Mouse (Mus musculus): ENCODE results near the gene Wapl. TPM values are rescaled to one million over a fixed set of nuclear protein-coding genes. Genes with fewer than 3 reads are reported as not detected.

The Wapl gene
- polyA plus RNA-seq, 1 experiment from 2014 or later: 27.1 TPM

DNA sequence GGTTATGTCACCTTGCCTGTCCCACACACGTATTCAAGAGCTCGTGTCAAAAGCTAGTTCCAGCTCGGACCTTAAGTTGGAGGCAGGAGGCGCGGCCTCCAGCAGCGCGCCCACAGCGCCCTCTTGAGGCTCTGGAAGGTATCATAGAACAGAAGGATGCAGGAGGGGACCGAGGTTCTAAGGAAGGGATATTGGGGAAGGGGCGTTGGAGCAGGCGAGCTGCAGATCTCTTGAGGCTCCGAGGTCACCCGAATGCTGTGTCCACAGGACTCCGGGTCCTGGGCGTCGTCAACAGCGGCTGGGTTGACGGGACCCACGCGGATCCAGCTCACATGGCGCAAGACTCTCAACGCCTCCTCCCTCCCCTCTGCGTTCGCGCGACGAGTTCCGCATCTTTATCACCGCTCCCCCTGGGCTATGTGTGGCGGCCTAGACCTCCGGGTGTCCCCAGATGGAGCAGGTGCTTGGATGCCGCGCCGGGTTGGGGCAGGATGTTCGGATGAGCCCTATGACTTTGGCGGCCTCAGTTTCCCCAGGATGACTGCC, 95.4 kb downstream of the Wapl start:
- H3K9me3 ChIP-seq: no peaks in the 10 kb centered on the region
- peak; percentile 90 for DNase-seq (ENCODE audit: low spot score)

DNA sequence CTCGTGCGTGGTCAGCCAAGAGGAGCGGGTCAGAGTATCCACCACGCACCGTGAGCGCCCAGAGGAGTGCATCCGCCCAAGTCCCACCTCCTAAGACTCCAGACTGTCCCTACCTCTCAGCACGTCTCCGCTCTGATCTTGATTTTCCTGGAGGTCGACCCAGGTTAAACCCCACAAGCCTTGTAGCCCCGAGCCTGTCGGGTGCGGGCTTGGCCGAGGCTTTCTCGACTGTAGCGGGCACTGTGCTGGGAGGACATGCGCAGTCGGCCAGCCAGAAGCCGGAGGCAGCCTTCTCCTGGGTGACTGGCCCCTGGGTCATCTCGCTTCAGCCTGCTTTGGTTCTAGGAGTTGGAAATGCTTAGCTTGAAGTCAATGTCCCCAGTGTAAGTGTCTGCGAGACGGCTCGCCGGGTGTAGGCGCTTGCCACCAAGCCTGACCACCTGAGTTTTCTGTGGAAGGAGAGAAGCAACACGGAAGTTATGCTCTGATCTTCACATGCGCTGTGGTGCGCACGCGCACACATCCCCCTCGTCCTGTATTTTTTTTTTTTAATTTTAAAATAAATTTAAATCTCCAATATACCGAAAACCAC, 95.9 kb downstream of the Wapl start:
- no peaks in the 10 kb centered on the region for H3K36me3 ChIP-seq
- peak; percentile 83 for DNase-seq (ENCODE audit: low spot score)
- peaks cover 10% of the 10 kb centered on the region for H3K4me1 ChIP-seq
- H3K4me3 ChIP-seq: peak overlapping the region; percentile 69
- peak overlapping the region; percentile 74 for H3K27ac ChIP-seq
- H3K27me3 ChIP-seq (ENCODE audit: insufficient read depth, poor library complexity, severe bottlenecking): peaks cover 18% of the 10 kb centered on the region; the same call in 1 of the 2 replicates
- H3K9me3 ChIP-seq: no peaks in the 10 kb centered on the region
- WGBS: 13% methylated on average over 32 of the region's 32 CpGs

More for the DNA sequence above, 95.4 kb downstream of the Wapl start:
- Histone ChIP-seq H3K36me3 (no peaks in the 10 kb centered on the region), H3K4me1 (peaks cover 12% of the 10 kb centered on the region), H3K27ac (peak overlapping the region; percentile 74), H3K27me3 (ENCODE audit: insufficient read depth, poor library complexity, severe bottlenecking) (peaks cover 18% of the 10 kb centered on the region; the same call in 1 of the 2 replicates), H3K4me3 (peak overlapping the region; percentile 69)
- WGBS: under 1% methylated on average over 36 of the region's 36 CpGs

DNA sequence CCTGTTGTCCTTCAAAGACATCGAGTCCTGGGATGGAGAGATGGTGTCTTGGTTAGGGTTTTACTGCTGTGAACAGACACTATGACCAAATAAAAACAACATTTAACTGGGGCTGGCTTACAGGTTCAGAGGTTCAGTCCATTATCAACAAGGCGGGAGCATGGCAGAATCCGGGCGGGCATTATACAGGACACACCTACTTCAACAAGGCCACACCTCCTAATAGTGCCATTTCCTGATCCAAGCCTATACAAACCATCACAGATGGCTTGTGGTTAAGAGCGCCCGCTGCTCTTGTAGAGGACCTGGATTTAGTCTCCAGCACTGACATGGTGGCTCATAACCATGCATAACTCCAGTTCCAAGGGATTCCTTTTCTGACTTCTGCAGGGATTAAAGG, 96.7 kb downstream of the Wapl start:
- Histone ChIP-seq H3K4me1 (peaks cover 10% of the 10 kb centered on the region), H3K27me3 (ENCODE audit: insufficient read depth, poor library complexity, severe bottlenecking) (peaks cover 18% of the 10 kb centered on the region; the same call in 1 of the 2 replicates), H3K4me3 (no peak overlapping the region), H3K9me3 (no peaks in the 10 kb centered on the region), H3K36me3 (no peaks in the 10 kb centered on the region), H3K27ac (no peak overlapping the region)
- WGBS: 82% methylated on average over 6 of the region's 6 CpGs
- peak; percentile 69 for DNase-seq (ENCODE audit: low spot score)

DNA sequence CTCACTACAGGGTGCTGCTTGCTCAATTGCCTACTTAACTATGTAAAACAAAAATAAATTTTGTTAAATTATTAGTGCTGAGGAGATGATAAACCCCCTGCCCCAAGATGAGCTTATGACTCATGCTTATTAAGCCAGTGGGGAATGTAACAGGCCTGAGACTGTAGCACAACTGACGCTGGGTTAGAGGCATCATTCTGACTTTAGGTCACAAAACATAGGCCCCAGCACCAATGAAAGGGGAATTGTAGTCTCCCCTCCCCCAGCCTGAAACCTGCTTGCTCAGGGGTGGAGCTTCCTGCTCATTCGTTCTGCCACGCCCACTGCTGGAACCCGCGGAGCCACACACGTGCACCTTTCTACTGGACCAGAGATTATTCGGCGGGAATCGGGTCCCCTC, 97.9 kb downstream of the Wapl start:
- no peaks in the 10 kb centered on the region for H3K9me3 ChIP-seq
- peaks cover 18% of the 10 kb centered on the region; the same call in 1 of the 2 replicates for H3K27me3 ChIP-seq (ENCODE audit: insufficient read depth, poor library complexity, severe bottlenecking)
- WGBS: 24% methylated on average over 9 of the region's 9 CpGs
- no peak overlapping the region for H3K27ac ChIP-seq
- H3K36me3 ChIP-seq: no peaks in the 10 kb centered on the region
- peaks cover 10% of the 10 kb centered on the region for H3K4me1 ChIP-seq
- peak; percentile 58 for DNase-seq (ENCODE audit: low spot score)
- H3K4me3 ChIP-seq: no peak overlapping the region

DNA sequence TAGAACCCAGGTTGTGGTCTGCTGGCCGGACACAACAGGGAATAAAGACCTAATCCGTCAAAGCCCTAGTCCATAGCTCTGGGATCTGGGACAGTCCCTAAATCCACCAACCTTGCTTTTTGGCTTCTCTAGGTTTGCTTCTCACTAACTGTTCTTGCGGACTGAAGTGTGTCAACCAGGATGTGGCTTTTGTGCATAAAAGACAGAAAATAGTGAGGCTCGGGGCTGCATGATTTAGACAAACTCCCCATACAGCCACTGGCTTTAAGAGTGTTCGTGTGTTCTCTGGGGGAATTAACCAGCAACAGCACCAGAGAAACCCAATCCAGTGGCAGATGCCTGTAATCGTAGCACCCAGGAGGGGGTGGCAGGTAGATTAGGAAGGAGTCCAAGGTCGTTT, 98.4 kb downstream of the Wapl start:
- peaks cover 22% of the 10 kb centered on the region for H3K27me3 ChIP-seq (ENCODE audit: insufficient read depth, poor library complexity, severe bottlenecking)
- no peak overlapping the region for H3K27ac ChIP-seq
- no peaks in the 10 kb centered on the region for H3K9me3 ChIP-seq
- DNase-seq (ENCODE audit: low spot score): peak; percentile 65
- peaks cover 10% of the 10 kb centered on the region for H3K4me1 ChIP-seq
- WGBS: 53% methylated on average over 7 of the region's 7 CpGs
- no peak overlapping the region for H3K4me3 ChIP-seq
- no peaks in the 10 kb centered on the region for H3K36me3 ChIP-seq

DNA sequence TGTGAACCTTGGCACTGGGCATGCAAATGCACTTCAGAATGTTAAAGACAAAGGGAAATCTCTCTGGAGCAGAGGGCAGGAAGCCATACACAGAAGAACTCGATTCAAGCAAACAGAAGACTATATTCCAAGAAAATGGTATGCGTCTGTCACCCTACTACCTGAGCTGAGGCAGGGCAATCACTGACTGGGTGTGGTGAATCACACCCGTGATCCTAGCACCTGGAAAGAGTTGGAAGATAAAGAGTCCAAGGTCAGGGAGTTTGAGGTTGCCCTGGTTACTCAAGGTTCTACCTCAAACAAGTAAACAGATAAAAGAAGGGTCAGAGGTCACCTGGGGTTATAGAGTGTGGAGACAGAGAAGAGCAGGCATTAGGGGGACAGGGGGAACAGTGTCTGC, 100.0 kb downstream of the Wapl start:
- 80% methylated on average over 3 of the region's 3 CpGs for WGBS
- H3K36me3 ChIP-seq: no peaks in the 10 kb centered on the region
- DNase-seq (ENCODE audit: low spot score): peak; percentile 25

DNA sequence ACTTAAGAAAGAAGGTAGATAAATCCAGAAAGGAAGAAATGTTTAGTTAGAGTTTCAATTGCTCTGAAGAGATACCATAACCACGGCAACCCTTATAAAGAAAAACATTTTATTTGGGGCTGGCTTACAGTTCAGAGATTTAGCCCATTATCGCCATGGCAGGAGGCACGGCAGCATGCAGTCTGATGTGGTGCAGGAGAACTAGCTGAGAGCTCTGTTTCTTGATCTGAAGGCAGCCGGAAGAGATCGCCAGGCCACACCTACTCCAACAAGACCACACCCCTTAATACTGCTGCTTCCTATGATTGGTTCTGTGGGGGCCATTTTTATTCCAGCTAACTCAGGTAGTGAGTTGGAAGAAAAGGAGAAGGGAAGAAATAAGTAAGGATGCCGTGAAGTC, 100.5 kb downstream of the Wapl start:
- peak; percentile 62 for DNase-seq (ENCODE audit: low spot score)
- 71% methylated on average over 6 of the region's 6 CpGs for WGBS

More for the DNA sequence above, 100.0 kb downstream of the Wapl start:
- Histone ChIP-seq H3K4me3 (no peak overlapping the region), H3K27ac (no peak overlapping the region), H3K9me3 (no peaks in the 10 kb centered on the region), H3K27me3 (ENCODE audit: insufficient read depth, poor library complexity, severe bottlenecking) (peaks cover 29% of the 10 kb centered on the region), H3K4me1 (peaks cover 10% of the 10 kb centered on the region)

DNA sequence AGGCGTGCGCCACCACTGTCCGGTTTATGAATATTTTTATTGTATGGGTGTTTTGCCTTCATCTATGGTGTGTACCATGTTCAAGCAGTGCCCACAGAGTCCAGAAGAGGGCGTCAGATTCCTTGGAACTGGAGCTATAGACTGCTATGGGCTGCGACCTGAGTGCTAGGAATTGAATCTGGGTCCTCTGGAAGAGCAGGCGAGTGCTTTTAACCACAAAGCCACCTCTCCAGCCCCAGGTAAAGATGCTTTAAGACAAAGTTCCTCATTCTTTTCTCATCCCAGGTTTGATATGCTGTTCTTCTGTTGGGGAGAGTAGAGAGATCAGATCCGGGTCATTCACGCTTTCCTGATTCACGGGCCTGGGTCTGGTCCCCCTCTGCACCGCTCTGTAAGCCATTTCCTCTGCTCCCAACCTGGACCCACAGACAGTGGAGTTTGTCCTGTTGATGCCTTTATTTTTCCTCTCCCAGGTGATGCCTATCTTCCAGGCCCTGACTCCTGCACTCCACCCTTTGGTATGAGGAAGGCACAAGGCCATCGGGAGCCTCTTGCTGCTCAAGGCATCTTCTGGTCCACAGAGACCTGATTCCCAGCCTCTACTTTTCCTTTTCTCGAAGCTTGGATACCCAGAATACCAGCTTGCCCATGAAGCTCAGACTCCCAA, 103.1 kb downstream of the Wapl start:
- no peak overlapping the region for H3K4me3 ChIP-seq
- H3K9me3 ChIP-seq: no peaks in the 10 kb centered on the region
- H3K27ac ChIP-seq: no peak overlapping the region
- 85% methylated on average over 12 of the region's 12 CpGs for WGBS
- no peaks in the 10 kb centered on the region for H3K36me3 ChIP-seq
- H3K4me1 ChIP-seq: no peaks in the 10 kb centered on the region
- peaks cover 11% of the 10 kb centered on the region for H3K27me3 ChIP-seq (ENCODE audit: insufficient read depth, poor library complexity, severe bottlenecking)
- DNase-seq (ENCODE audit: low spot score): peak; percentile 28

More for the DNA sequence above, 100.5 kb downstream of the Wapl start:
- Histone ChIP-seq H3K9me3 (no peaks in the 10 kb centered on the region), H3K4me1 (peaks cover 6% of the 10 kb centered on the region), H3K27me3 (ENCODE audit: insufficient read depth, poor library complexity, severe bottlenecking) (peaks cover 29% of the 10 kb centered on the region), H3K27ac (no peak overlapping the region), H3K4me3 (no peak overlapping the region), H3K36me3 (no peaks in the 10 kb centered on the region)

DNA sequence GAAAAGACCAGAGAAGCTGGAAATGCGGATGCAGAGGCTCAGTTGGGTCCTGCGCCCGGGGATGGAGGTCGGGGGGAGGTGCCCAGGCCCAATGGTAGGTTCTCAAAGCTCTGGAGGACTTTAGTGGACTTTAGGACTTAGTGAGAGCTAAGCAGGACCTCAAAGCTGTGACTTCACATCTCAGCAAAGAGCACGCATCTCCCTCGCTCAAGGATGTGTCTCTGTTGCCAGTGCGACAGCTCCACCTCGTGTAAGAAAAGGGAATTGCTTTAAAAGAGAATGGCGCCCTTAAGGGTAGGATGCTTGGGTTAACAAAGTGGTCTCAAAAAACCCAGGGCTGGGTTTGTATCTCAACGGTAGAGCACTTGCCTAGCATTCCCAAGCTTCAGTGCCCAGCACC, 104.1 kb downstream of the Wapl start:
- WGBS: 22% methylated on average over 10 of the region's 10 CpGs

DNA sequence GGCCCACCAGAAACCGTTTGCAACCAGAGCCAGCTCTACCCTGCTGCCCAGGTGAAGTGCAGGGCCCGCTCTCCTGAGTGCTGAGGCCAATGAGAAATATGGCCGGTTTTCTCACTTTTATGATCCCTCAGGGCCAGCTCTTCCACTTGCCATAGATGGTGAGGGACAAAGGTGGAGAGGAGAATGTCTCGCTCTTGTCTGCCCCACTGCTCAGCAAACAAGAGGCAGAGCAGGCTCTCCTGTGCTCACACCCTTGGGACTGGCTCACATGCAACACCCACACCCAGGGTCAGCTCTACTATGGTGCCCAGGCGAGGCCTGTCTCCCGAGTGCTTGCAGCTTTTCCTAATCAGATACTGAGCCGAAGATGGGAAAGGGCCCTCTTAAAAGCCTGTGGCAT, 105.0 kb downstream of the Wapl start:
- Histone ChIP-seq H3K36me3 (no peaks in the 10 kb centered on the region), H3K27me3 (ENCODE audit: insufficient read depth, poor library complexity, severe bottlenecking) (peaks cover 11% of the 10 kb centered on the region), H3K4me3 (no peak overlapping the region), H3K9me3 (no peaks in the 10 kb centered on the region; the same call in 1 of the 2 replicates), H3K27ac (no peak overlapping the region), H3K4me1 (no peaks in the 10 kb centered on the region)
- WGBS: 75% methylated on average over 7 of the region's 7 CpGs
- peak; percentile 71 for DNase-seq (ENCODE audit: low spot score)

More for the DNA sequence above, 104.1 kb downstream of the Wapl start:
- Histone ChIP-seq H3K9me3 (no peaks in the 10 kb centered on the region; the same call in 1 of the 2 replicates), H3K36me3 (no peaks in the 10 kb centered on the region), H3K4me1 (no peaks in the 10 kb centered on the region), H3K27me3 (ENCODE audit: insufficient read depth, poor library complexity, severe bottlenecking) (peaks cover 11% of the 10 kb centered on the region), H3K4me3 (no peak overlapping the region), H3K27ac (no peak overlapping the region)
- peak; percentile 77 for DNase-seq (ENCODE audit: low spot score)

DNA sequence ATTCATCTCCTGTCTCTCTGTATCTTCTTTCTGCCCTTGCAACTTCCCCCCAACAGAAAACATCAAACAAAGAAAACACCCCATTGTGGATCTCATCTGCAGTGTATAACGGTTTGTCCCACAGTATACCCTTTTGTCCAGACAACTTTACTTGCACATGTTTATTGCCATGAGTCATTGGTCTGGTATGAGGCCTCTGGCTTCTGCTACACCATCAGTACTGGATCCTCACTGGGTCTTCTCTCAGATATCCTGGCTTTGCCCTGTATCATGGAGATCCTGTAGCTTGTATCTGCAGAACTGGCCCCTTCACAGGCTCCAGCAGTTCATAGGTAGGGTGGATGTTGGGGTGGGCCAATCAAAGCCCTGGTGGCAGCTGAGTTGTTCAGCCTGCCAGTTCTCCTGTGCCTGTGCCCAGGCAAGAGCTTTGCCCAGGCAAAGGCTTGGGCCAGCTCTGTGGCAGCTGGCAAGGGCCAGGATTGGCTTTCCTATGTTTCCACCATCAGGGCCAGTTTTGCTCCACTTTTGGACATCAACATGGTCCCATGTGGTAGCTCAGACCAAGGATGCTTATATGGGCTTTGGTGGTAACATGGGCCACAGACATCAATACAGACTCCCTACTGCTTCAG, 119.8 kb downstream of the Wapl start:
- Histone ChIP-seq H3K36me3 (no peaks in the 10 kb centered on the region), H3K4me3 (no peak overlapping the region), H3K27ac (no peak overlapping the region), H3K27me3 (ENCODE audit: insufficient read depth, poor library complexity, severe bottlenecking) (no peaks in the 10 kb centered on the region), H3K4me1 (no peaks in the 10 kb centered on the region), H3K9me3 (peaks cover 3% of the 10 kb centered on the region; the same call in 1 of the 2 replicates)
- DNase-seq (ENCODE audit: low spot score): no peak
- 68% methylated on average over 1 of the region's 1 CpGs for WGBS
